ENCODE assay signal across 9 mouse cellular contexts in genomic region chrX:140956959-140957358, GRCm38 (mm10). TPM values are rescaled to one million over a fixed set of nuclear protein-coding genes. Genes with fewer than 3 reads are reported as not detected.
DNase-seq lines count a peak whose midpoint lies in the region; ATAC-seq and TF ChIP-seq lines count a peak whose summit lies in the region.
"Had no signal": no experiment of that assay in that cellular context is flagged by ENCODE, and none has a peak within 500 bp of the region (broad histone marks: within the 10 kb centered on the region; RNA-seq: fewer than 3 reads in every experiment).

No protein-coding gene starts in this region.

- H3K4me2 ChIP-seq in embryonic facial prominence, embryonic 12.5 days (replicated peaks), result peak overlapping the region; percentile 51
- peak overlapping the region; percentile 52 for H3K4me2 ChIP-seq in intestine, embryonic 16.5 days (ENCODE audit: low read depth, low read length)
- H3K4me2 ChIP-seq in neural tube, embryonic 12.5 days (replicated peaks), result peak overlapping the region; percentile 55

- peak overlapping the region; percentile 47; the same call in 1 of the 2 replicates for H3K27ac ChIP-seq in left cerebral cortex, adult 2 months
- no peak overlapping the region for H3K27ac ChIP-seq in embryonic facial prominence, embryonic 12.5 days
- H3K27ac ChIP-seq in intestine, embryonic 16.5 days (ENCODE audit: low read length), result no peak overlapping the region
- no peak overlapping the region for H3K27ac ChIP-seq in neural tube, embryonic 12.5 days

- H3K4me3 ChIP-seq in left cerebral cortex, adult 2 months, result peak overlapping the region; percentile 46
- peak overlapping the region; percentile 43 for H3K4me3 ChIP-seq in embryonic facial prominence, embryonic 12.5 days
- H3K4me3 ChIP-seq in intestine, embryonic 16.5 days (ENCODE audit: low read length), result peak overlapping the region; percentile 52
- H3K4me3 ChIP-seq in neural tube, embryonic 12.5 days, result peak overlapping the region; percentile 41

- no peak; the same call in 1 of the 2 replicates for TF ChIP-seq CTCF in left cerebral cortex, adult 2 months (IDR thresholded peaks at IDR 0.05)

- H3K4me1 ChIP-seq in embryonic facial prominence, embryonic 12.5 days, result no peaks in the 10 kb centered on the region
- H3K4me1 ChIP-seq in intestine, embryonic 16.5 days (ENCODE audit: control insufficient read depth, insufficient read depth, low read length), result no peaks in the 10 kb centered on the region
- H3K4me1 ChIP-seq in neural tube, embryonic 12.5 days, result no peaks in the 10 kb centered on the region

- H3K36me3 ChIP-seq in embryonic facial prominence, embryonic 12.5 days, result no peaks in the 10 kb centered on the region
- no peaks in the 10 kb centered on the region for H3K36me3 ChIP-seq in intestine, embryonic 16.5 days (ENCODE audit: control insufficient read depth, insufficient read depth, low read length)
- no peaks in the 10 kb centered on the region for H3K36me3 ChIP-seq in neural tube, embryonic 12.5 days

- intact Hi-C loops in left cerebral cortex, adult 2 months (cut with DNase I), result no loop called here
- intact Hi-C loops in left cerebral cortex, postnatal 36 days (cut with DNase I), result no loop called here

- no peak overlapping the region for H3K9ac ChIP-seq in embryonic facial prominence, embryonic 12.5 days
- H3K9ac ChIP-seq in intestine, embryonic 16.5 days (ENCODE audit: low read depth, low read length), result peak overlapping the region; percentile 56
- H3K9ac ChIP-seq in neural tube, embryonic 12.5 days, result 0 out of 2 replicates have a peak overlapping the region, but pooled peaks have one; percentile 13

- H3K27me3 ChIP-seq in embryonic facial prominence, embryonic 12.5 days, result 0 out of 2 replicates have a peak, but pooled peaks cover 5% of the 10 kb centered on the region
- 0 out of 2 replicates have a peak, but pooled peaks cover 3% of the 10 kb centered on the region for H3K27me3 ChIP-seq in intestine, embryonic 16.5 days (replicated peaks; ENCODE audit: control insufficient read depth, insufficient read depth, low read length)
- H3K27me3 ChIP-seq in neural tube, embryonic 12.5 days (replicated peaks), result no peaks in the 10 kb centered on the region

- H3K9me3 ChIP-seq in embryonic facial prominence, embryonic 12.5 days, result no peaks in the 10 kb centered on the region
- H3K9me3 ChIP-seq in intestine, embryonic 16.5 days (ENCODE audit: control insufficient read depth, low read length), result no peaks in the 10 kb centered on the region
- no peaks in the 10 kb centered on the region for H3K9me3 ChIP-seq in neural tube, embryonic 12.5 days

- 12% methylated on average over 5 of the region's 5 CpGs for WGBS in embryonic facial prominence, embryonic 12.5 days
- WGBS in intestine, embryonic 16.5 days, result 17% methylated on average over 5 of the region's 5 CpGs
- 20% methylated on average over 5 of the region's 5 CpGs for WGBS in neural tube, embryonic 12.5 days

- no peak for DNase-seq in left cerebral cortex, adult 2 months (ENCODE audit: extremely low spot score in 1 of 2, low spot score in 2 of 2)
- no peak for DNase-seq in left cerebral cortex, postnatal 36 days (ENCODE audit: low spot score in 2 of 2)
- no peak for DNase-seq in urinary bladder, postnatal 10 days (ENCODE audit: low spot score)
- DNase-seq in Muller cell, postnatal 12 days (ENCODE audit: inconsistent ontology term), result no peak
- no peak for DNase-seq in thymus, adult 18-20 months

- no peak; the same call in 1 of the 2 replicates for ATAC-seq in embryonic facial prominence, embryonic 12.5 days (ENCODE audit: insufficient number of reproducible peaks, insufficient read depth, low FRiP score, low TSS enrichment)
- ATAC-seq in intestine, embryonic 16.5 days, result peak; percentile 70
- ATAC-seq in neural tube, embryonic 12.5 days (ENCODE audit: low FRiP score, low read depth), result peak; percentile 80; the same call in 1 of the 2 replicates

RNA-seq across cellular contexts. Expression of gene Atg4a, which starts 0.3 kb away (rescaled TPM):
- 1 to 10 TPM; 7.9 to 8.7 TPM for total RNA-seq in left cerebral cortex, adult 2 months (2021)
- 10 to 100 TPM in 1 of 2 experiments, 1 to 10 TPM in 1; 5.8 to 12.9 TPM for total RNA-seq in left cerebral cortex, postnatal 36 days (2021)
- polyA plus RNA-seq in embryonic facial prominence, embryonic 12.5 days (2016; fragmentation: Nextera tagmentation; extraction: Ambion mirVana), result 15.9 and 16.0 TPM in 2 replicates
- polyA plus RNA-seq in intestine, embryonic 16.5 days (2015; fragmentation: Nextera tagmentation; extraction: Ambion mirVana), result 16.8 TPM in 2 replicates
- 13.2 and 18.2 TPM in 2 replicates for polyA plus RNA-seq in neural tube, embryonic 12.5 days (2016; fragmentation: Nextera tagmentation; extraction: Ambion mirVana)

RNA-seq across cellular contexts. Expression of gene Psmd10, which starts 0.4 kb away (rescaled TPM):
- total RNA-seq in left cerebral cortex, adult 2 months (2021), result 10 to 100 TPM; 18.9 to 20.6 TPM
- 10 to 100 TPM; 15.1 to 21.1 TPM for total RNA-seq in left cerebral cortex, postnatal 36 days (2021)
- 35.9 and 36.7 TPM in 2 replicates for polyA plus RNA-seq in embryonic facial prominence, embryonic 12.5 days (2016; fragmentation: Nextera tagmentation; extraction: Ambion mirVana)
- polyA plus RNA-seq in intestine, embryonic 16.5 days (2015; fragmentation: Nextera tagmentation; extraction: Ambion mirVana), result 49.0 and 49.2 TPM in 2 replicates
- polyA plus RNA-seq in neural tube, embryonic 12.5 days (2016; fragmentation: Nextera tagmentation; extraction: Ambion mirVana), result 45.4 and 50.1 TPM in 2 replicates

RNA-seq across cellular contexts. Expression of gene Vsig1, which starts 49.6 kb away (rescaled TPM):
- not detected for total RNA-seq in left cerebral cortex, adult 2 months (2021)
- not detected for total RNA-seq in left cerebral cortex, postnatal 36 days (2021)
- 0.08 TPM in 1 of 2 replicates, not detected in the other for polyA plus RNA-seq in embryonic facial prominence, embryonic 12.5 days (2016; fragmentation: Nextera tagmentation; extraction: Ambion mirVana)
- 0.45 and 0.67 TPM in 2 replicates for polyA plus RNA-seq in intestine, embryonic 16.5 days (2015; fragmentation: Nextera tagmentation; extraction: Ambion mirVana)
- not detected in 2 replicates for polyA plus RNA-seq in neural tube, embryonic 12.5 days (2016; fragmentation: Nextera tagmentation; extraction: Ambion mirVana)
- polyA plus RNA-seq: brain, embryonic 14.5 days had no signal
